Mouse (Mus musculus) spleen, adult 2 months (tissue): ENCODE results near the gene Rrm2. TPM values are rescaled to one million over a fixed set of nuclear protein-coding genes. Genes with fewer than 3 reads are reported as not detected.

Experiments
- DNase-seq, 2 experiments: peaks; one replicate each; pipeline versions ENCODE4 v3.0.0 to v3.0.0-alpha.2; 2012 to 2021; ENCODE audit warnings: low spot score in 2 of 2, low read depth in 1 of 2
- H3K27ac ChIP-seq: fragments of 200-500 bp; 2 replicates; pipeline ENCODE4 v1.5.1; 2012; ENCODE audit warnings: low read length, inconsistent platforms; ENCODE audit not compliant: insufficient read depth
- H3K27me3 ChIP-seq: fragments of 200-500 bp; 2 replicates; pipeline ENCODE4 v1.6.1; 2012; ENCODE audit warnings: mild to moderate bottlenecking, moderate library complexity, low read length, inconsistent platforms; ENCODE audit not compliant: control insufficient read depth, insufficient read depth
- H3K36me3 ChIP-seq: fragments of 200-500 bp; 2 replicates; pipeline ENCODE4 v1.6.1; 2012; ENCODE audit warnings: mild to moderate bottlenecking, low read length, inconsistent platforms; ENCODE audit not compliant: control insufficient read depth, insufficient read depth
- H3K4me1 ChIP-seq: fragments of 200-500 bp; 2 replicates; pipeline ENCODE4 v1.6.1; 2011; ENCODE audit warnings: inconsistent platforms; ENCODE audit not compliant: control insufficient read depth, insufficient read depth, insufficient read length
- H3K4me3 ChIP-seq: fragments of 200-500 bp; 2 replicates; pipeline ENCODE4 v1.5.1; 2011; ENCODE audit warnings: mild to moderate bottlenecking, inconsistent platforms; ENCODE audit not compliant: insufficient read depth, insufficient read length; ENCODE audit errors: extremely low read depth
- CTCF ChIP-seq: fragments of 200-500 bp; IDR thresholded peaks from 2 replicates; pipeline ENCODE4 v1.5.1; 2011; ENCODE audit warnings: mild to moderate bottlenecking, inconsistent platforms; ENCODE audit not compliant: insufficient read depth, insufficient read length, insufficient replicate concordance; ENCODE audit errors: extremely low read depth
- POLR2A ChIP-seq: fragments of 200-500 bp; IDR thresholded peaks from 2 replicates; pipeline ENCODE4 v1.6.1; 2011; ENCODE audit warnings: low read depth, low read length, inconsistent platforms
- WGBS: fragments of 180-500 bp; shearing (Covaris S2); methylation state at CpG from one replicate; pipeline ENCODE4 v1.1.7; 2018; 5-methylcytosine and 5-hydroxymethylcytosine counted together
- polyA plus RNA-seq: library from polyadenylated mRNA; depleted of rRNA; stranded (reverse); fragments of >200 nt; gene quantifications from 2 replicates; pipeline ENCODE4 v1.2.3, GENCODE M21; 2012; rRNA removed

Rrm2 gene
- polyA plus RNA-seq, result 12.7 and 23.1 TPM in 2 replicates

DNA sequence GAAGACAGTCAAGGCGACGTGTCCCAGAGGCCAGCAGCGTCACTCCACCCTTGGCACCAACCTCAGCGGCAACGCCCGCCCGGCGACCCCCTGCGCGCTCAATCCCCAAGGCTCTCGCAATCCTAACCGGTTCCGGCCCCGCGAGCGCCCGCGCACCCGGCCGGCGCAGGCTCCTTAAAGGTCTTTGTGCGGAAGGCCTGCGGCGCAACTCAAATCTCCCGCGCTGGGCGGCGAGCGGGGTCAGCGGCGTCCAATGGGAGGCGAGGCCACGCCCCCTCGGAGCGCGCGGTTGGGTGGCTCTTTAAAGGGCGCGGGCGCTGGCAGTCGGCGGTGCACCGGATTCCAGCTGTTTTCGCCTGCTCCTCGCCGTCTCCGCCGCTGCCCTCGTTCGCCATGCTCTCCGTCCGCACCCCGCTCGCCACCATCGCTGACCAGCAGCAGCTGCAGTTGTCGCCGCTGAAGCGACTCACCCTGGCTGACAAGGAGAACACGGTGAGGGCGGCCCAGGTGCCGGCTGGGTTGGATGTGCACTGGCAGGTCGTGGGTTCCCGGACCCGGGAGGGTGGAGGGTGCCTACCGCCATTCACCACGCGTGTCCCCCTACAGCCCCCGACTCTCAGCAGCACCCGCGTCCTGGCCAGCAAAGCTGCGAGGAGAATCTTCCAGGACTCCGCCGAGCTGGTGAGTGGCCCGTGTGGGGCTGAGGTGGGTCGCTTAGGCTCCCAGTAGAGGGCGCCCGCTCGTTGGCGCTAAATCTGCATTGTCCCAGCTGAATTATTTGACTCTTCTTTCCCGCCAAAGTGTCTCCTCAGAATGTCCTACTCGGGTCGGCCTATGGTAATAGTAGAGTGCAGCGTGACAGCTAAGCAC lies at the start of gene Rrm2:
Gene Rrm2 (plus strand): TSS at position 288 of the 870 bp plus-strand sequence.
- no peak for TF ChIP-seq POLR2A
- peak; percentile 75 for TF ChIP-seq CTCF
- DNase-seq, result peak; percentile 77 to 93
- Histone ChIP-seq H3K4me1 (peaks cover 13% of the 10 kb centered on the region), H3K4me3 (peak within 1 kb of the TSS; percentile 96), H3K27ac (peak within 1 kb of the TSS; percentile 19; the same call in 1 of the 2 replicates), H3K27me3 (0 out of 2 replicates have a peak, but pooled peaks cover 2% of the 10 kb centered on the region), H3K36me3 (no peaks in the 10 kb centered on the region)
- WGBS, result under 1% methylated on average over 83 of the region's 83 CpGs

DNA sequence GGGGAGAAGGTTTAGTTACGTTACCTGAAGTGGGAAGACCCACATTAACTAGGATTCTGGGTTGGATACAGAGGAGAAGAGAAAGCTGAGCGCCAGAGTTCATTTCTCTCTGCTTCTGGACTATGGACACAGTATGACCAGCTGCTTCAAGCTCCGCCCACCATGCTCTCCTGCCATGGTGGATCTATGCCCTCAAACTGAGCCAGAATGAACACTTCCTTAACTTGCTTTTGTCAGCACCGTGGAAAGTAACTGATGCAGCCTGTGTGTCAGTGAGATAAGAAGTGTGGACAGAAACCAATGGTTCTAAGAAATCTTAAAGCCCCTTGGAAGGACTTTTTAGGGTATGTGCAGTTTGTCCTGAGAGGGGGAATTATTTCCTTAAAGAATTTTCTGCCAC lies 49.0 kb upstream of the Rrm2 start:
- WGBS, result 87% methylated on average over 4 of the region's 4 CpGs
- Histone ChIP-seq H3K27ac (no peak overlapping the region), H3K4me3 (no peak overlapping the region), H3K4me1 (no peaks in the 10 kb centered on the region; the same call in 1 of the 2 replicates), H3K27me3 (no peaks in the 10 kb centered on the region), H3K36me3 (peaks cover 16% of the 10 kb centered on the region)
- no peak for TF ChIP-seq CTCF
- no peak for TF ChIP-seq POLR2A
- DNase-seq, result no peak

DNA sequence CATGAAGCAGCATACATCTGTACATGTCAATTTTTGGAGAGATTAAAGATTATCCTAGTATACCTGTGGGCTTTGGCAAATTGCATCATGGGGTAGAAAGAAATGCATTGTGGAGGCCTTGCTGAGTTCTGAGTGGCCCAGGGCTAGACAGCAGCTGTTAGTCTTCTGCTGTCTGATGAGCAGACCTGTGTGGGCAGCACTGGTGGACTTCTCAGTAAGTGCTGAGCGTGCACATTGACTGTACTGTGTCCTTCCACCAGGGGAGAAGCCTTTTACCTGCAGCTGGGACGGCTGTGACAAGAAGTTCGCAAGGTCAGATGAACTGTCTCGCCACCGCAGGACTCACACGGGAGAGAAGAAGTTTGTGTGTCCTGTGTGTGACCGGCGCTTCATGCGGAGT lies 48.1 kb upstream of the Rrm2 start:
- WGBS, result 95% methylated on average over 9 of the region's 9 CpGs
- peaks cover 15% of the 10 kb centered on the region for H3K36me3 ChIP-seq
- TF ChIP-seq POLR2A, result no peak
- TF ChIP-seq CTCF, result no peak
- H3K27me3 ChIP-seq, result no peaks in the 10 kb centered on the region
- DNase-seq, result no peak
- H3K4me3 ChIP-seq, result no peak overlapping the region
- no peak overlapping the region for H3K27ac ChIP-seq
- no peaks in the 10 kb centered on the region; the same call in 1 of the 2 replicates for H3K4me1 ChIP-seq

DNA sequence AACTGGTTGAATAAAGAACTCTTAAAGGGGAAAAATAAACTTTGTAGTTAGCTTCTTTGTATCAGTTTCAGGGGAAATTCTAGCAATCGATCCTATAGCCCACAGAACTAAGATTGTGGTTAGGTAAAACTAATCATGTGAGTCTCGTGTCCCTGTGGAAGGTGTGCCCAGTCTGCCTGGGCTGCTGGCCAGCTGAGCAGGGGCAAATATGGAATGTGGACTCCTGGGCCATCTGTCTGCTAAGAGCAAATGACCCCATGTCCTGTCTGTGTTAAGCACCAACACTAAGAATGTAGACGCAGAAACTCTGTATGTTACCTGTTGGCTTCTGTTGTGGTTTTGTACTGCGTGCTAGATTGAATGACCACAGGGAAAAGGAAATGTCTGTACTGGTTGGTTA lies 46.9 kb upstream of the Rrm2 start:
- H3K4me3 ChIP-seq, result no peak overlapping the region
- no peaks in the 10 kb centered on the region for H3K27me3 ChIP-seq
- peaks cover 11% of the 10 kb centered on the region for H3K36me3 ChIP-seq
- H3K4me1 ChIP-seq, result no peaks in the 10 kb centered on the region; the same call in 1 of the 2 replicates
- no peak overlapping the region for H3K27ac ChIP-seq
- 54% methylated on average over 4 of the region's 4 CpGs for WGBS
- no peak for DNase-seq
- TF ChIP-seq POLR2A (no peak), CTCF (no peak)

DNA sequence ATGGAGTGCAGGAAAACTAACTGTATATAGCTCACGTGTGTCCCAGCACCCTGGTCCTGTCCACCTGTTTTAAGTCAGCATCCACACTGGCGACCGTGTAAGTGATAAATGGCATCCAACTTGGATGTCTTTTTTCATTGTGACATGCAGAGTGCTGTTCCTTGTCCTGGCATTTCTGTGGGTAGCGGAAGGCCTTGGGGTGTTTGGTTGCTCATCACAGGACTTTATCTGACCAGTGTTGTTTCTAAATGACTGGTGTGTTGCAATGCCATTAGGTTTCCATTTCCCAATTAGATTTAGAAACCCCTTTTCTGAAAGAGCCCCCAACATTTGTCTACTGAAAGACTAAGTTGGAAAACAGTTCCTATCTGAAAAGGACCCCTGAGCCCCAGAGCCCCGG lies 45.9 kb upstream of the Rrm2 start:
- 93% methylated on average over 5 of the region's 5 CpGs for WGBS
- H3K36me3 ChIP-seq, result peaks cover 8% of the 10 kb centered on the region
- H3K27ac ChIP-seq, result no peak overlapping the region
- no peak for TF ChIP-seq CTCF
- TF ChIP-seq POLR2A, result no peak
- no peak for DNase-seq
- H3K4me1 ChIP-seq, result no peaks in the 10 kb centered on the region
- no peak overlapping the region for H3K4me3 ChIP-seq
- H3K27me3 ChIP-seq, result no peaks in the 10 kb centered on the region

DNA sequence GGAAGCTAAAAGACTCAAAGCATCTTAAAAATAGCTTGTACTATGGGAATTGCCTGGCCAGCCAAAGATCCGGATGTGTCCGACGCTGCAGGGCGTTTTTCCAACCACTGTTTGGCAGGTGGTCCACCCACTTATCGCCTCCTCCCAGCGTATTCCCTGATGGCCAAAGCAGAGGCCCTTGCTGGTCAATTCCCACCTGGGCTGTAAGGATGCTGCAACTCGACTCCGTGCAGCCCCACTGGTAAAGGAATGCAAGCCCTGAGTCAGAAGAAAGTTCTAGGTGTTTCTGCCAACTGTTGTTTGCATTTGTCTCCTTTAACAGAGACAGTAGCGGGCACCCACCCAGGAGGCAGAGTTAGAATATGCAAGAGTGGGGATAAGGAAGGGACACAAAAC lies 27.9 kb upstream of the Rrm2 start:
- Histone ChIP-seq H3K27ac (peak overlapping the region; percentile 42; the same call in 1 of the 2 replicates), H3K4me3 (no peak overlapping the region; the same call in 1 of the 2 replicates)
- WGBS, result 52% methylated on average over 9 of the region's 9 CpGs

More for the DNA sequence above, 27.9 kb upstream of the Rrm2 start:
- no peak for DNase-seq
- H3K36me3 ChIP-seq, result no peaks in the 10 kb centered on the region
- no peak for TF ChIP-seq POLR2A
- no peak for TF ChIP-seq CTCF
- H3K4me1 ChIP-seq, result peaks cover 5% of the 10 kb centered on the region; the same call in 1 of the 2 replicates
- H3K27me3 ChIP-seq, result peaks cover 7% of the 10 kb centered on the region
